Comparison of ENCODE assay signal across 22 mouse cellular contexts in genomic region chr3:107659000-107659399, GRCm38 (mm10). TPM values are rescaled to one million over a fixed set of nuclear protein-coding genes. Genes with fewer than 3 reads are reported as not detected.
DNase-seq lines count a peak whose midpoint lies in the region; ATAC-seq and TF ChIP-seq lines count a peak whose summit lies in the region.
"Had no signal": no experiment of that assay in that cellular context is flagged by ENCODE, and none has a peak within 500 bp of the region (broad histone marks: within the 10 kb centered on the region; RNA-seq: fewer than 3 reads in every experiment).

No protein-coding gene starts in this region.

- peak; percentile 11; the same call in 1 of the 2 replicates for TF ChIP-seq CTCF in liver, embryonic 14.5 days (IDR thresholded peaks at IDR 0.05; ENCODE audit: low read depth)

- H3K9me3 ChIP-seq in liver, embryonic 14.5 days (ENCODE audit: control insufficient read depth, low read length) = no peaks in the 10 kb centered on the region
- H3K9me3 ChIP-seq: embryonic facial prominence, embryonic 13.5 days; forebrain, embryonic 13.5 days; heart, embryonic 12.5 days; liver, embryonic 15.5 days had no signal

- H3K27me3 ChIP-seq in liver, embryonic 14.5 days (ENCODE audit: control insufficient read depth, insufficient read depth, low read length) = no peaks in the 10 kb centered on the region
- H3K27me3 ChIP-seq: embryonic facial prominence, embryonic 13.5 days; forebrain, embryonic 13.5 days; heart, embryonic 12.5 days; liver, embryonic 15.5 days had no signal

- no peaks in the 10 kb centered on the region; the same call in 1 of the 2 replicates for H3K36me3 ChIP-seq in liver, embryonic 14.5 days (replicated peaks; ENCODE audit: control insufficient read depth, insufficient read depth, low read depth)

- H3K4me3 ChIP-seq in liver, embryonic 14.5 days (ENCODE audit: insufficient read depth in 1 of 2, low read depth in 2 of 2, low read length in 2 of 2) = no peak overlapping the region
- H3K4me3 ChIP-seq: embryonic facial prominence, embryonic 13.5 days; forebrain, embryonic 13.5 days; heart, embryonic 12.5 days; liver, embryonic 15.5 days had no signal

- H3K4me1 ChIP-seq in liver, embryonic 14.5 days (replicated peaks; ENCODE audit: control insufficient read depth in 2 of 2, insufficient read depth in 2 of 2, low read length in 1 of 2) = no peaks in the 10 kb centered on the region
- H3K4me1 ChIP-seq: embryonic facial prominence, embryonic 13.5 days; forebrain, embryonic 13.5 days; heart, embryonic 12.5 days; liver, embryonic 15.5 days had no signal

- no peak overlapping the region for H3K9ac ChIP-seq in liver, embryonic 14.5 days (replicated peaks)
- H3K9ac ChIP-seq: embryonic facial prominence, embryonic 13.5 days; forebrain, embryonic 13.5 days; heart, embryonic 12.5 days; liver, embryonic 15.5 days had no signal

- 84% methylated on average over 1 of the region's 1 CpGs for WGBS in liver, embryonic 14.5 days (ENCODE audit: insufficient replicate concordance)

- peak; percentile 31; the same call in 1 of the 2 replicates for ATAC-seq in frontal cortex, adult (ENCODE audit: low TSS enrichment)
- ATAC-seq in liver, embryonic 14.5 days (ENCODE audit: insufficient read depth) = no peak
- ATAC-seq in erythroid progenitor cell, adult 5-6 weeks (replicated peaks; ENCODE audit: low FRiP score, poor library complexity, severe bottlenecking) = no peak
- ATAC-seq: forebrain, embryonic 13.5 days; inflammation-experienced regulatory T-cells, adult 6 months had no signal

- no peak overlapping the region for H3K27ac ChIP-seq in liver, embryonic 14.5 days
- H3K27ac ChIP-seq: embryonic facial prominence, embryonic 13.5 days; forebrain, embryonic 13.5 days; liver, embryonic 15.5 days; macrophage had no signal

- TF ChIP-seq EP300 in liver, embryonic 14.5 days (IDR thresholded peaks at IDR 0.05; ENCODE audit: low read depth) = no peak

- no peak overlapping the region for H3K4me2 ChIP-seq in liver, embryonic 14.5 days (ENCODE audit: low read depth)
- H3K4me2 ChIP-seq: embryonic facial prominence, embryonic 13.5 days; forebrain, embryonic 13.5 days; heart, embryonic 12.5 days; liver, embryonic 15.5 days had no signal

- DNase-seq in frontal cortex, postnatal 36 days (ENCODE audit: low spot score in 2 of 2) = no peak
- no peak for DNase-seq in liver, embryonic 14.5 days (ENCODE audit: low read depth in 3 of 3, low spot score in 3 of 3)
- DNase-seq in liver (no peak), 416B (ENCODE audit: low read depth) (peak; percentile 58), R1 (ENCODE audit: low read depth, low spot score) (peak; percentile 12)
- no peak for DNase-seq in cerebellum, adult 18-20 months
- DNase-seq: heart, postnatal 4 days had no signal

RNA-seq across cellular contexts. Expression of gene Strip1, which starts 27.5 kb away (rescaled TPM):
- 9.1 and 9.9 TPM in 2 replicates for polyA plus RNA-seq in liver, embryonic 14.5 days (2012; rRNA removed)
- 9.0 and 10.7 TPM in 2 replicates for polyA plus RNA-seq in liver, embryonic 14.5 days (2014; fragmentation: Nextera tagmentation; extraction: Ambion mirVana)
- 6.5 and 9.6 TPM in 2 replicates for total RNA-seq in erythroid progenitor cell, adult 5-6 weeks (2015; ENCODE audit: low replicate concordance)
- total RNA-seq in erythroid progenitor cell, adult 5-6 weeks (2017; ENCODE audit: low replicate concordance) = 2.6 and 4.8 TPM in 2 replicates

RNA-seq across cellular contexts. Expression of gene Gm10961, which starts 27.9 kb away (rescaled TPM):
- not detected in 2 replicates for polyA plus RNA-seq in liver, embryonic 14.5 days (2012; rRNA removed)
- not detected in 2 replicates for polyA plus RNA-seq in liver, embryonic 14.5 days (2014; fragmentation: Nextera tagmentation; extraction: Ambion mirVana)
- not detected in 2 replicates for total RNA-seq in erythroid progenitor cell, adult 5-6 weeks (2015; ENCODE audit: low replicate concordance)
- not detected in 2 replicates for total RNA-seq in erythroid progenitor cell, adult 5-6 weeks (2017; ENCODE audit: low replicate concordance)
- total RNA-seq: adrenal gland, adult 18-20 months; gastrocnemius, adult 8-10 months; heart, postnatal 4 days; layer of hippocampus, adult 8-10 months; left cerebral cortex, postnatal 25 days had no signal
- polyA plus RNA-seq: embryonic facial prominence, embryonic 13.5 days; forebrain, embryonic 13.5 days; heart, embryonic 12.5 days; inflammation-experienced regulatory T-cells, adult 6 months; kidney, embryonic 16.5 days; liver, embryonic 15.5 days; macrophage; neural tube, embryonic 14.5 days; stomach, embryonic 14.5 days had no signal

RNA-seq across cellular contexts. Expression of gene Ahcyl1, which starts 37.4 kb away (rescaled TPM):
- polyA plus RNA-seq in liver, embryonic 14.5 days (2012; rRNA removed) = 22.9 and 30.1 TPM in 2 replicates
- polyA plus RNA-seq in liver, embryonic 14.5 days (2014; fragmentation: Nextera tagmentation; extraction: Ambion mirVana) = 28.6 and 29.8 TPM in 2 replicates
- total RNA-seq in erythroid progenitor cell, adult 5-6 weeks (2015; ENCODE audit: low replicate concordance) = 34.6 and 38.6 TPM in 2 replicates
- total RNA-seq in erythroid progenitor cell, adult 5-6 weeks (2017; ENCODE audit: low replicate concordance) = 29.4 and 33.7 TPM in 2 replicates

Comparison
In these comparisons a context has a peak if more than half of its experiments do, and no peak if none do; other contexts are left out.
1. DNase-seq: peak in 416B (single experiment) and R1 (single experiment); none in frontal cortex, postnatal 36 days (0 of 2), liver, embryonic 14.5 days (0 of 3), liver (single experiment) and cerebellum, adult 18-20 months (0 of 2).